Mouse (Mus musculus): ENCODE data around the gene Frat2. TPM values are rescaled to one million over a fixed set of nuclear protein-coding genes. Genes with fewer than 3 reads are reported as not detected.

The Frat2 gene
- total RNA-seq, 2 experiments from 2014 or later = 11.7 to 14.1 TPM

- no peak for DNase-seq (ENCODE audit: low spot score in 2 of 2)
Measured at GRCm38 (mm10) chr19:41824950-41825349, 23.0 kb downstream of the Frat2 start.

GRCm38 (mm10) chr19:41822589-41822988 lies 25.3 kb downstream of the Frat2 start:
- DNase-seq (ENCODE audit: low spot score in 2 of 2) = no peak

GRCm38 (mm10) chr19:41821436-41821835 lies 26.5 kb downstream of the Frat2 start:
- DNase-seq (ENCODE audit: low spot score in 2 of 2) = no peak

- no peak for DNase-seq (ENCODE audit: low spot score in 2 of 2)
Measured at GRCm38 (mm10) chr19:41818749-41819148, 29.2 kb downstream of the Frat2 start.

- DNase-seq (ENCODE audit: low spot score in 2 of 2) = peak in 1 of 2 experiments; percentile 32
Measured at GRCm38 (mm10) chr19:41817325-41817724, 30.6 kb downstream of the Frat2 start.

- DNase-seq (ENCODE audit: low spot score in 2 of 2) = no peak
Measured at GRCm38 (mm10) chr19:41816915-41817314, 31.0 kb downstream of the Frat2 start.

GRCm38 (mm10) chr19:41816410-41816809 lies 31.5 kb downstream of the Frat2 start:
- no peak for DNase-seq (ENCODE audit: low spot score in 2 of 2)

- no peak for DNase-seq (ENCODE audit: low spot score in 2 of 2)
Measured at GRCm38 (mm10) chr19:41813374-41813773, 34.6 kb downstream of the Frat2 start.

GRCm38 (mm10) chr19:41812525-41812924 lies 35.4 kb downstream of the Frat2 start:
- no peak for DNase-seq (ENCODE audit: low spot score in 2 of 2)

GRCm38 (mm10) chr19:41810074-41810473 lies 37.9 kb downstream of the Frat2 start:
- DNase-seq (ENCODE audit: low spot score in 2 of 2) = no peak

- DNase-seq (ENCODE audit: low spot score in 2 of 2) = no peak
Measured at GRCm38 (mm10) chr19:41808104-41808634, 39.8 kb downstream of the Frat2 start.

GRCm38 (mm10) chr19:41807497-41807896 lies 40.4 kb downstream of the Frat2 start:
- DNase-seq (ENCODE audit: low spot score in 2 of 2) = no peak

- DNase-seq (ENCODE audit: low spot score in 2 of 2) = no peak
Measured at GRCm38 (mm10) chr19:41805831-41806230, 42.1 kb downstream of the Frat2 start.

GRCm38 (mm10) chr19:41803322-41803721 lies 44.6 kb downstream of the Frat2 start:
- DNase-seq (ENCODE audit: low spot score in 2 of 2) = no peak

GRCm38 (mm10) chr19:41801742-41802369 lies 46.1 kb downstream of the Frat2 start, which contains the start of gene Arhgap19:
Arhgap19 (minus strand) TSS chr19:41802047.
- DNase-seq (ENCODE audit: low spot score in 2 of 2) = peak; percentile 69 to 87

GRCm38 (mm10) chr19:41800986-41801741 lies 46.8 kb downstream of the Frat2 start:
- no peak for DNase-seq (ENCODE audit: low spot score in 2 of 2)

- DNase-seq (ENCODE audit: low spot score in 2 of 2) = no peak
Measured at GRCm38 (mm10) chr19:41800451-41800850, 47.5 kb downstream of the Frat2 start.

GRCm38 (mm10) chr19:41797536-41797935 lies 50.4 kb downstream of the Frat2 start:
- no peak for DNase-seq (ENCODE audit: low spot score in 2 of 2)

- no peak for DNase-seq (ENCODE audit: low spot score in 2 of 2)
Measured at GRCm38 (mm10) chr19:41796789-41797327, 51.1 kb downstream of the Frat2 start.

- no peak for DNase-seq (ENCODE audit: low spot score in 2 of 2)
Measured at GRCm38 (mm10) chr19:41796148-41796760, 51.7 kb downstream of the Frat2 start.

Measured in gastrocnemius, postnatal 4 days (tissue).